Mouse (Mus musculus): Measurements from ENCODE around the gene Slc22a1.

Slc22a1 gene

DNA sequence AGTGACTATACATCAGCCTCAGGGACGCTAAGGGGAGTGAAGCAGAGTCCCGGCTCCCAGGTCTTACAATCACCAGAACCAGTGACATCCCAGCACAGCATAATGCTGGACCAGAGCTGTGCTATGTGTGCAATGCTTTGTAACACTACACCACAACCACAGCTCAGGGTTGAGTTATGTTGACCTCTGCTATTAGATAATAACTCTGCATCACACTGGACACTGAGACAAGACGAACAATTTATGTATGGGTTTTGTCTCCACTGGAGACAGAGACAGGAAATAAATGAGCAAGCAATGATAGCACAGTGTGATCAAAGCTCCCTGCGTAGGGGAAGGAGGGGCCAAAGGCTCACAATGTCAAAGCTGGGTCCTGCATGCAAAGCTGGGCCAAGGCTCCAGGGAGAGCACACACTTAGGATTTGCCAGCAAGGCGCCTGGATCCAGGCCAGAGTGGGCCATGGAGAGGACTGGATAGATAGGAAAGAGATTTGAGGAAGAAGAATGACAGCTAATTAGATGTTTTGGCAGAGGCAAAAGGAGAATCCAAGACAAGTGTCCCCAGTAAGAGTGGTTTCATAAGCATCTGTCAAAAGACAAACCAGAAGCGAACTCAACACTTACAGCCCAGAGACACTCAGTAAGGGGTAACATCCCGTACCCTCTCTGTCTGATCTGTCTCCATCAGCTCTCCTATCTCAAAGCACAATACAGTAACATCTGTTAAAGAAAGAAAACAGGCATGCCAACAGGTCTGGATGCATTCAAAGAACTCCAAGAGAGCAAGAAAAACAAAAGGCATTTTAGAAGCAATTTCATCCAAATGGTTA is 43.6 kb downstream of the Slc22a1 start:
- DNase-seq (ENCODE audit: low spot score): peak; percentile 10

- no peak for DNase-seq (ENCODE audit: low spot score)
Observed at GRCm38 (mm10) chr17:12630976-12631730, 44.5 kb downstream of the Slc22a1 start.

GRCm38 (mm10) chr17:12627983-12628382 is 47.6 kb downstream of the Slc22a1 start:
- DNase-seq (ENCODE audit: low spot score): no peak

- DNase-seq (ENCODE audit: low spot score): no peak
Observed at GRCm38 (mm10) chr17:12619641-12620040, 56.0 kb downstream of the Slc22a1 start.

DNA sequence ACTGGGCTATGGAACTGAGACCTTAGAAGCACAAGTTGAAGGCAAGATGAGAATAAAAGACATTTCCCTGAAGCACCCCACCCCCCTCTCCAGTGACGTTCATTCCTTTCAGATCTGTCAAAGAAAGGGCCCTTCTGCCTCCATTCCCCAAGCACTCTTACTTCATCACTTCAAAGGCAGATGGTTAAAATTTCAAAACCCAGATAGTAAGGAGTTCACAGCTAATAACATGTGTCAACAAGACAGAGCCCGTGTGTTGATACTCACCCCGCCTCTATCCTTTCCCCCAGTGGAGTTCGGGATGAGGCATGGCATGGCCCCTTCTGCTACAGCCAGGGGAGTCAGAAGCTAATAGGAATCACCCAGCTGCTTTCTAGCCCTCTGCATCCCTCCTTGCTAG is 60.2 kb downstream of the Slc22a1 start:
- no peak for DNase-seq (ENCODE audit: low spot score)

- DNase-seq (ENCODE audit: low spot score): no peak
Observed at GRCm38 (mm10) chr17:12614511-12615385, 60.9 kb downstream of the Slc22a1 start.

- no peak for DNase-seq (ENCODE audit: low spot score)
Observed at GRCm38 (mm10) chr17:12607202-12607601, 68.4 kb downstream of the Slc22a1 start.

DNA sequence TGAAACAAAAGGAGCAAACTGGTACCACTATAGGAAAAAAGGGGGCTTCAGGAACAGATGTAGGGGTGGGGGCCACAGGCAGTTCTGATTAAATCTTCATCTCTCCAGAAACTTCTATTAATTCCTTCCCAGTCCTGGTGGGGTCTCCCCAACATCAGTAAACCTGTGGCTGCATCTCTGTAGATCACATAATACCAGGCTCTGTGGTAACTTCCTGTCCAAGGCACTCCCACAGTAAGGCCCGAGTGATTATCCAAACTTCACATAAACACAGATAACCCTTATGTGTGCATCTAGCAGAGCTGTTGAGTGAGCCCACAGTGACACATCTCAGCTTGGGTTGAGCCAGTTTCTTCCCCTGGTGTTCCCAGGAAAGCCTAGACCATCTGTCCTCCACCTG is 69.0 kb downstream of the Slc22a1 start:
- no peak for DNase-seq (ENCODE audit: low spot score)

Measured in adipocyte (in vitro differentiated cells).